Mouse (Mus musculus) lung, postnatal 0 days (tissue): ENCODE measurements around the gene Lgmn.

Source experiments
- CTCF ChIP-seq: IDR thresholded peaks from 2 replicates; pipeline ENCODE4 v1.5.1; 2016; ENCODE audit warnings: antibody characterized with exemption, mild to moderate bottlenecking
- EP300 ChIP-seq: IDR thresholded peaks from 2 replicates; pipeline ENCODE4 v1.6.1; 2016; ENCODE audit warnings: antibody characterized with exemption, mild to moderate bottlenecking, control low read depth

DNA sequence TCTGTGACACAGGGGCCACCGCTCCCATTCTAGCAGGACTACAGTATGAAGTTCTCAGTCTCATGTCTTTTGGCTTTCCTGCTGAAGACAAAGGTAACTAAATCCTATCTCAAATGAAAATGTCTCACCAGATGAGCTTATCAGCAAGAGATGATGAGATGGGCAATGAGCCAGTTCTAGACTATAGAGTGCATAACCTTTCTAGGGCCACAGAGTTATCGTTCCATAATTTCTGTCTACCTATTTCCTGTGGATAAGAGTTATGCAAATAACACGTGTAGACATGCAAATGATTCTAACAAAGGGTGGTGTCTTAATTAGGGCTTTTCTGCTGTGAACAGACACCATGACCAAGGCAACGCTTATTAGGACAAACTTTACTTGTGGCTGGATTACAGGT is 5.5 kb downstream of the Lgmn start:
- TF ChIP-seq CTCF (no peak), EP300 (no peak)
